Mouse (Mus musculus) thymus, postnatal 25 days (tissue): ENCODE data around the gene Gstt1.
"Not testable (repeated sequence)": the region's sequence is repeated elsewhere in the genome, so short reads cannot be mapped to it uniquely, and the experiment has no call there.

ENCODE experiments used
- DNase-seq: peaks from one replicate; pipeline ENCODE4 v3.0.0; 2022

Gene Gstt1

DNA sequence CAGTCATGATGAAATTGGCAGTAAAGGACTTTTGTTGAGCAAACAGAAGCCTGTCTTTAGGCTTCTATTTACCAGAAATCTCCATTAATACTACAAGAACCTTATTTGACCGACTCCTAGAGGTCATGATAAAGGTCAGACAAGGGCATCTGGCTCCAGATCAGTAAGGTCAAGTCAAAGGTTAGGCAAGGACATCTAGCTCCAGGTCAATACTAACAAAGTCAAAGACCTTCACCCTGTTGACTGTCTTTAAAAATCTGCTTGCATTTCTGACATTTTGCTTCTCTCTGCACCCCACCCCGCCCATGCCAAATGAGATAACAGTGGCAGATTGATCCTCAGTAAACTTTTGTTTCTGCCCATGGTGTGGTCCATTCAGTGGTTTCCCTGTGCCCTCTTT lies 5.8 kb upstream of the Gstt1 start:
- no peak for DNase-seq

DNA sequence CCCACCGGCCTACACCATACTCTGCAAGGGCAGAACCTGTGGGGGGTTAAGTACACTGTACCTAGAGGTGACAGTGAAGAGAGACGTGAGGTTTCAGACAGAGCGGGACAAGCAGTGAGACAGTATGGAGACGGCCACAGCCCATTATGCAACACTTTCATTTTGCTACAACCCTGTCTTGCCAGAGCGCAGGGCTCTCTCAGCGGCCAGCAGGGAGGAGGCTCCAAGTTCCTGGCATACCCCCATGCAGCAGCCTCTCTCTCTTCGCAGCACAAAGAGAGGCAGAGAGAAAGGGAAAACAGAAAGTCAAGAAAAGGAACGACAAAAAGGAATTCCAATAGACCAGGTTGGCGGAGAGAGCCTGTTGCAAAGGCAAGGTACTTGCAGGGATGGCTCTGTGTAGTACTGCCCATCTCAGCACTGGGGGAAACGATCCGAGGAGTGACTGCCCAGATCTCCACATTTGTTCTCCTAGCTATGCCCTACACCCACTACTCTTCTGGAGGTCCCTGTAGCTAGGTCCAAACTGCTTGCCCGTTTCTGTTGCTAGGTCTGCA lies 687 bp downstream of the Gstt1 start:
- DNase-seq, result peak; percentile 17

DNA sequence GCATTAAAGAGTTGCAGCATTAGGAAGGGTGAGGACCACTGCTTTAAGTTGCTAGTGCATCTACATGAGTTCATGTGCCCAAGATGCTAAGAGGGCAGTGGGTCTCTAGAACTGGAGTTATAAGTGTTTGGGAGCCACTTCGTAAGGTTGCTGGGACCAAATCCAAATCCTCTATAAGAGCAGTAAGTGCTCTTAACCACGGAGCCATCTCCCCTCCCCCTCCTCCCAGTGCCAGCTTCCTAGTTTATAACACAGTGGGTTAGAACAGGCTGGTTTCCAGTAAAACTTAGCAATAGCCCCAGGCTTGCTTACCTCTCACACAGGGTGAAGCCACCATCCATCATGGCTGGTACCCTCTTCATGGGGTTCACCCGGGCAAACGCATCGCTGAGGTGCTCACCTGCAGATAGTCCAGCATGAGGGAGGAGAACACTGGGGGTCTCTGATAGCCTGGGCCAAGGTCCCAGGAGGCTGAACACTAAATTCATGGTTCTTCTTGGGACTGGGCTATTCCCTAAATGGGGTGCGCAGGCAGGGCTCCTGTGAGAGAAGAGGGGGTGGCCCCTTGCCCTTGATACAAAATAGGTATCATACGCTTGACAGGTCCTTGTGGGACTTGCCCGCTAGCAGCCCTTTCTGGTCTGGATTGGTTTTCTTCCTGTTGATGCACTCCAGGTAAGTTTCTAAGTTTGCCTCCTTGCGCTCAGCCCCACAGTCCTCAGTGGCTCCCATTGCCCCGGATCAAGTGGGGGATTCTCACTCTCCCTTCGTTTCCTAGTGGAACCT lies 1.5 kb downstream of the Gstt1 start:
- DNase-seq, result no peak

- no peak for DNase-seq
Observed at GRCm38 (mm10) chr10:75794880-75795279, 3.5 kb downstream of the Gstt1 start.

- peak; percentile 35 for DNase-seq
Observed at GRCm38 (mm10) chr10:75790773-75791172, 7.6 kb downstream of the Gstt1 start.

GRCm38 (mm10) chr10:75789841-75790240 lies 8.5 kb downstream of the Gstt1 start:
- DNase-seq, result no peak

- no peak for DNase-seq
Observed at GRCm38 (mm10) chr10:75789081-75789735, 9.2 kb downstream of the Gstt1 start.

- DNase-seq, result no peak
Observed at GRCm38 (mm10) chr10:75788277-75788676, 10.1 kb downstream of the Gstt1 start.

DNA sequence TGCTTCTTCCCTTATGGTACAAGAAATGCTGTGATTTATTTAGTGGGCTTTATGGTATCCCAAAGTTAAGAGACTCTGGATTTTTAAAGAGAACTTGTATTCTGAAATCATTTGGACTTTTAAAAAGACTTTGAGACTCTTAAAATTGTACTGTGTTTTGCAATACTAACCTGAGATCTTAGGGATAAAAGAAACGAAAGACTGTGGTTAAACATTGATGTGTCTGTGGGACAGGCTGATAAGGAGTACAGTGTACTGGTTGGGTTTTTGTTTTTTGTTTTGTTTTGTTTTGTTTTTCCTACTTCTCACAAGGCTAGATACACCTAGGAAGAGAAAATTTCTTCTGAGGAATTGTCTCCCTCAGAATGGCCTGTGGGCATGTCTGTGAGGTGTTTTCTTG lies 12.9 kb downstream of the Gstt1 start:
- DNase-seq, result no peak

DNA sequence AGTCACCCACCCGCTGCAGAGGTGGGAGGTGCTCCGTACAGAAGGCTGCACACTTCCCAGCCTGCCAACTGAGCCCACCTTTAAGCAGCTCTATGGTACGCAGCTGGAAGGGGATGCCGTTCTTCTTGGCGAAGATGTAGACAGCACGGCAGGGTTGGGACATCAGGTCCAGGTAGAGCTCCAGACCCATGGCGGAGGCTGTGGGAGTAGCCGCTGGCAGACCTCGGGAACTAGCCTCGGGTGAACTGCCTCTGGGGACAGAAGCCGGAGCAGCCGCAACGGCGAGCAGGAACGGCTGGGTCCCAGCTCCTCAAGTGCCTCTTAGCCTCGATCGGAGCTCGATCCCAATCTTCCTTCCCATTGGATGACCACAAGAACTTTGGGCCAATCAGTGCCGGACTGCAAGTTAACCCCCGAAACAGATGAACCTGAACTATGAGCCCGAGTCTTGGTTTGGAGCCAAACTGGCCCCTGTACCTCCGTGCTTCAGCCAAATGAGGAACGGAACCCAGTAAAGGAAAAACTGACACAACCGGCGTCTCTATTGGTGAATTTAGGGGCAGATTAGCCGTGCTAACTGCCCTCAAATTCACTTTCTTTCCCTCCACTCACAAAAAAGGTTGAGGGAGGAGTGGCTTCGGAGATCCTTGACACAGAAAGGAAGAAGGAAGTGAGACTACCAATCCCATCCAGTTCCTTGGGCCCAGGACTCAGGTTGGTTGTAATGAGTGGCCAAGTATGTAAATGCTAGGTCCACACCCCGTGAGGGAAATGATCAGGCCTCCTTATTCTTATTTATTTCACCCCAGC lies 17.4 kb downstream of the Gstt1 start, which contains the start of the genes Gm20441 and Gstt3:
TSS of gene Gm20441 (minus strand) at position 186 of the 810 bp plus-strand sequence.
TSS of gene Gstt3 (minus strand) at position 646 of the 810 bp plus-strand sequence.
- peak; percentile 34 for DNase-seq

DNA sequence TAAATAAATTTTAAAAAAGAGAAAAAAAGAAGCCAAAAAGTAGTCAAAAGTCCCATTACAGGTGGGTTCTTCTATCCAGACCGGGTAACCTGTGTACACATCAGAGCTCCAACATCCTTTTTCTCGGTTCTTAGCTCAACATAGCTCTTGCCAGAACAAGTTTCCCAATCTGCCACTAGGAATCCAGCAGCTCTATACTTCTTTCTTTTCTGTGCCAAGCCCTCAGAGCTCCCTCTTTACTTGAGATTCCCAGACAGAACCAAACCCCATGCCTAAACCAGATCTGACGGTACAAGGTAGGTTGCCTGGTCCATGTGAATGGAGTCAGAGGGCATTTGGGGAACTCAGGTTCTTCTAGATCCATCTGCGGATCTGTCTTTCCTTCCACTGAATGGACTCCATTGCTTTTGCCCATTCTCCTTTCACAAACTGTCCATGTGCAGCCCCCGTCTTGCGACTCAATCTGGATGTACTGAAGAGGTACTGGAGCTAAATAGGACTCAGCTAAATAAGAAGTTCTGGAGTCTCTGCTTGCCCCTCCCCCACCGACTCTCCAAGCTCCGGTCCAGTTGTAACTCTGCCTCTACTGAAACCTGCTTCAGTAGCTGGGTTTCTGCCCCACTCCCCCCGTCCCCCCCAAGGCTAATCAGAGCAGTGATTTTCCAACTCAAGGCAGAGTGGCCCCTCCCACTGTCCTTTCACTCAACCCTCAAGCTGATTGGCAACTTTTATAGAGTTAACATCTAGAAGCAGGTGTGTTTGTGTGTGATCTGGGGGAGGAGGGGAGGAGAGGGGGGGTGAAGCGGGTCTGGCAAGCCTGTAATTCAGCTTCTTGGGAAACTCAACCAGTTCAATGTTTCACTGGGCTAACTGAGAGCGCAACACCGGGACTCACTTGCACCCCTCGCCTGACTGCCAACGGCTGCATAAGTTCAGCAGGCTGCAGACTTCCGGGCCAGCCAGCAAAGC lies 18.9 kb downstream of the Gstt1 start:
- no peak for DNase-seq

- no peak for DNase-seq
Observed at GRCm38 (mm10) chr10:75777885-75778284, 20.5 kb downstream of the Gstt1 start.

DNA sequence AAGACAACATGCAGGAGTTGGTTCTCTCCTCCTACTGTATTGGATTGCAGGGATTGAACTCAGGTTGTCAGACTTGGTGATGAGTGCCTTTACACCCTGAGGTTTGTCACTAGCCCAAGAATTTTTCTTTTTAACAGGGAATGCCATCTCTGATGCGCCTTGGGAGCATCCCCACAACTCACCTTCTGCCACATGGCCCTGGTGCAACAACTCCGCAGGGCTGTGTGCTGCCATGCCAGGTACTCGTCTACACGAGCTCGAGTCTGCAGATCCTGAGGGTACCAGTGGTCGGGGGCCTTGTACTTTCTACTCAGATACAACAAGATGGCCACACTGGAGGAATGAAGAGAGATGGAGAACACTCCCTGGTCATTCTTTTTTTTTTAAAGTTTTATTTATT lies 21.8 kb downstream of the Gstt1 start:
- DNase-seq, result no peak

DNA sequence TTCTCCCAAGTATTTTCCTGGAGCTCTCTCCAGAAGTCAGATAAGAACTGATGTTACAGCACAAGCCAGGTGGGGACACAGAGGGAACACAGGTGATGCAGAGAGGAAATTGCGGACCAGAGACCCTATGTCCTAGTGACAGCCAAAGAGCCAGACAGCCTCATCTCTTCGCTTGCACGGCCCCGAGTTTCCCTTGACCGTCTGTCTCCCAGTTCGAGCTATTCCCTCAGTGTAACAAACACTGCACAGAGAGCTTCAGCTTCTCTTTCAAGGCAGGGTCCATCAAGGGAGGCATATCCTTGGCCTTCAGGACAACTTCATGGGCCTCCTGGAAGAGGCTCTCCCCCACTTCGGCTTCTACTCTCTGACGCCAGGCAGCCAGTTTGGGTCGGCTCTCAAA lies 23.8 kb downstream of the Gstt1 start:
- no peak for DNase-seq

GRCm38 (mm10) chr10:75774102-75774501 lies 24.3 kb downstream of the Gstt1 start:
- DNase-seq, result no peak

DNA sequence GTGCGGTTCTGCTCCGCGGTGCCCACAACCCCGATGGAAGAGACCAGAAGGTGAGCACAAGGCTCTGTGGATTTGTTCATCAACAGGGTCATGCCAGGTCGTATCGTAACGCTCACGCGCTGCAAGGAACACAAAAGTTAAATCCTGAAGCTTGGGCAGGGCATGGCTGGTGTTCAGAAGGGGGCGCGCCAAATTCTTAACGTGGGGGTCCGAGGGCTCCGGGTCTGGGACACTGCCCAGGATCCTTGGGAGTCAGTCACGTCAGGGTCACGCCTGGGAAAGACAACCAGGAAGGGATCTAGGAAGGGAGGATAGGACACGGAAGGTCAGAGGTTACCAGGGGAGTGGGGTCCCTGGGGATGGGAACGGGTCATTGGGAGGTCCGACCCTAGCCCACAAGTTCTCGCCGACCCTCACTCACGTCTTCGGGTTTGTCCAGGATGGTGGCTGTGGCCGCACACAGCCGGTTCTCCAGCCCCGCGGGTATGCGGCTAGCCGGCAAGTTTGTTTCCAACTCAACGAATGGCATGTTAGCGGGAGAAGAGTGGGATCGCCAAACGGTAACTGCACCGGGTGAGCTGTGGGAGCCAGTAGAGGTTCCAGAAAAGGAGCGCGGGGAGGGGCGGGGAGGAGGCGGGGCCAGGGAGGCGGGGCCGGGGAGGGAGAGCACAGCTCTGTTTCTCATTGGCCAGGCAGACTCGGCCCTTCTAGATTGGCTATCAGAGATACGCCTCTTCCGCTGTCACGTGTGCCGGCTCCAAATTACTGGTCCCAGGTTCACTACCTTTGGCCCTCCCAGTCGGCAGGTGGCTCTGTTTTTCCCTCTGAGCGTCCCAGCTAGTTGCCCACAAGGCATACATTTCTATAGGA lies 25.4 kb downstream of the Gstt1 start, which contains the start of gene Ddt:
TSS of gene Ddt (minus strand) at position 620 of the 870 bp plus-strand sequence.
- peak; percentile 85 for DNase-seq

GRCm38 (mm10) chr10:75767756-75768155 lies 30.6 kb downstream of the Gstt1 start:
- DNase-seq, result not testable (repeated sequence)

DNA sequence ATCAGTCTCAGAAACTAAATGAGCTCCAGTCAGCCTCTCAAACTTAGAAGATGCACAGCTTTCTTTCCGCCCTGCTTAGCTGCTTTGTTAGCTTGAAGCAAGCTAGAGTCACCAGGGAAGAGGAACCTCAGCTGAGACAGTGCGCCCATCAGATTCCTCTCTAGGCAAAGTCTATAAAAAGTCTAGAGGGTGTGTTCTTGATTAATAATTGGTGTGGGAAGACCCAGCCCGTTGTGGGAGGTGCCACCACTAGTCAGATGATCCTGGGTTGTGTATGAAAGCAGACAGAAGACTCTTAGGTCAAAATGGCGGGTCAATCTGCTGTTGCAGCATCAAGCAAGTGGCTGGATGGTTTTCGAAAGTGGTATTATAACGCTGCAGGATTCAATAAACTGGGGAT lies 31.5 kb downstream of the Gstt1 start:
- DNase-seq, result no peak

- peak; percentile 77 for DNase-seq
Observed at GRCm38 (mm10) chr10:75764519-75765473, 33.6 kb downstream of the Gstt1 start.
